Mouse (Mus musculus): Measurements from ENCODE around the gene Zfp619.

DNA sequence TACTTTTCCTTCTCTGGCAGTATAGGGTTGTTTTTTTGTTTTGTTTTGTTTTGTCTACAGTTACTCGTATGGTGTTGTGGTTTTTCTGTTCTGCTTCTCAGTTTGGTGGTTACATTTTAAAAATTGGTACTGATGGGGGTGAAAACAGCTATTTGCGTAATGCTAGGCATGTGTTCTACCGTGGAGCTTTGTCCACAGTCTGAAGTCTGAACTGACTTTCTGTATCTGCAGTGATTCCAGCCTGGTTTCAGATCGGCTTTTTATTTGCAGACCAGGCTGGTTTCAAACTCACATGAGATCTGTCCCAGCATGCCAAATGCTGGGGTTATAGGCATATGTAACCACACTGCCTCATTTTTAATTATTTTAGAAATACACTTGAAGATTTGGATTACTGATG is 36.3 kb downstream of the Zfp619 start:
- TF ChIP-seq CTCF (IDR thresholded peaks at IDR 0.05; ENCODE audit: extremely low read depth, insufficient read depth, insufficient read length, insufficient replicate concordance), result no peak
- TF ChIP-seq POLR2A (IDR thresholded peaks at IDR 0.05; ENCODE audit: low read depth, low read length), result no peak
